Mouse (Mus musculus): Measurements from ENCODE around the gene Rras2.

Rras2 gene

GRCm38 (mm10) chr7:114114284-114114683 is 3.3 kb downstream of the Rras2 start:
- DNase-seq: no peak

DNA sequence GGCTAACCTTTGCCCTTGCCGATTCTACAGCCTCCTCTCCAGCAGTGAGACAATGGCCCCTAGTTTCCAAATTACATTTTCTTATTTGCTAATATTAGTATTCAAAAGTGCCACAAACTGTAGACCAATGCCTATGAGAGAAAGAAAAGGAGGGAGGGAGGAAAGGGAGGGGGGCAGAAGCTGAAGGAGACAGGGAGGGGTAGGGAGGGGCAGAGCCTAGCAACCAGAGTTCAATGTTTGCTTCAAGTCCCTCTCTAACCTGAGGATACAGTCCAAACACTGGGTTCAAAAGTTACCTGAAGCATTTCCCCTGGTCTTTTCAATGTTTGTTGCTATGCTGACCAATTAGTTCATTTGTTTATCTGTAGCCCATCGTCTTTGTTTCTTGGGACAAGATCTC is 7.1 kb downstream of the Rras2 start:
- no peak for DNase-seq

- DNase-seq: no peak
Observed at GRCm38 (mm10) chr7:114105886-114106285, 11.7 kb downstream of the Rras2 start.

GRCm38 (mm10) chr7:114103629-114104347 is 13.8 kb downstream of the Rras2 start:
- no peak for DNase-seq

GRCm38 (mm10) chr7:114103152-114103551 is 14.4 kb downstream of the Rras2 start:
- DNase-seq: no peak

DNA sequence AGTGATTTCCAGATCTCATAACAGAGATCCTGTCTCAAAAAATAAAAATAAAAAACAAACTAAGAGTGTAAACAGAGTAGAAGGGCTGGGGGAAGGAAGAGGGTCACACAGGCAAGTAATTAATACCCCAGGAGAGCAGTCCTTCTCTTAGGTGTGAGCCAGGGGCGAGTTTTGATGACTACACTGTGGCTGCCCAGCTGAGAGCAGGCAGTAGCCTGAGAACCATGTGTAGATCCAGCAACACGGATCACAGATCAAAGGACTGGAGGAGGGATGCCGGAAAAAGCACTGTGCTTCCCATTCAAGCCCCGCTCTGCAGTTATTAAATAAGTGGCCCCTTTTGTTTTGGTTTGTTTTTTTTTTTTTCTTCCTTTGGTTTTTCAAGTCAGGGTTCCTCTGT is 15.0 kb downstream of the Rras2 start:
- no peak for DNase-seq

DNA sequence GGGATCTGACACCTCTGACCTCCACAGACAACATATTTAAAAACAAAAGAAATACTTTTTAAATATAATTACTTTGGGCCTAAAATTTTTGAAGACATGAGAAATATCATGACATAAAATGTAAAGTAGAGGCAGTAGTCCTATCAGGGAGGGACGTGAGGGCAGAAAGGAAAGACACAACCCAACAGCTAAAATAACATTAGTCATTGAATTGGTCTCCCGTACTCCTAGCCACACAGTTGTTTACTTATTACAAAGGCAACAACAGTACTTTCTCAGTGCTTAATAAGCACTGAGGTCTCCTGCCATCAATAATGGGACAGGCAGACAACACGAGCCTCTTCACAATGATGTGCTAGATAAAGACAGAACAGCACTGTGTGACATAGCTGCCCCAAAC is 16.2 kb downstream of the Rras2 start:
- no peak for DNase-seq

- no peak for DNase-seq
Observed at GRCm38 (mm10) chr7:114093548-114094174, 23.9 kb downstream of the Rras2 start.

- no peak for DNase-seq
Observed at GRCm38 (mm10) chr7:114090892-114091545, 26.6 kb downstream of the Rras2 start.

DNA sequence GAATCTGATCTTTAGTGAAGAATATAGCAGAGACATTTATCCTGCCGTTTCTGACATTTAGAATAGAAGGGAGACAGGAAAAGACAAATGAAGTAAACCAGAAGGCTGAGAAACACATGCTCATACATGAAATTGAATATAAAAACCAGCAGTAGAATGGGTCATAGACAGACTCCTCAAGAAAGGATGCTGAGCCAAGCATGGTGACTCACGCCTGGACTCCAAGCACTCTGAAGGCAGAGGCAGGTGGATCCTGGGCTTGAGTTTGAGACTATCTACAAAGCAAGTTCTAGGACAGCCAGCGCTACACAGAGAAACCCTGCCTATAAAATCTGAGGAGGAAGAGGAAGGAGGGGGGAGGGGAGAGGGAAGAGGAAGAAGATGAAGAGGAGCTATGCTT is 27.4 kb downstream of the Rras2 start:
- no peak for DNase-seq

DNA sequence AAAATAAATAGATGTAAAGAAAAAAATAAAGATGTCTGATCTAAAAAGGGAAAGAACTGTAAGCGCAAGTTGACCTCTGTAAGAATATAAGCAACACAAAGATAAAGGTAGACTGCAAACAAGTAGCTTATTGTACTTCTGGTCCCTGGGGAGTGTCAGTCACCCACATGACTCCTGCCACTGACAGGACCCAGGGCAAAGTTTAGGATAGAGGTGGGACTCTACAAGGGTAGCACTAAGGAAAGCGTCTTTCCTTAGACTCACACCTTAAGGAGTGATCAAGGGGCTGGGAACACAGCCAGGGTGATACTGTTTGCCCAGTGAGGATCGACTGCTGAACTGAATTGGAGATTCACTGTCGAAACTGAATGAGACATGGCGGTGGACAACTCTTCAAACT is 28.7 kb downstream of the Rras2 start:
- DNase-seq: no peak

DNA sequence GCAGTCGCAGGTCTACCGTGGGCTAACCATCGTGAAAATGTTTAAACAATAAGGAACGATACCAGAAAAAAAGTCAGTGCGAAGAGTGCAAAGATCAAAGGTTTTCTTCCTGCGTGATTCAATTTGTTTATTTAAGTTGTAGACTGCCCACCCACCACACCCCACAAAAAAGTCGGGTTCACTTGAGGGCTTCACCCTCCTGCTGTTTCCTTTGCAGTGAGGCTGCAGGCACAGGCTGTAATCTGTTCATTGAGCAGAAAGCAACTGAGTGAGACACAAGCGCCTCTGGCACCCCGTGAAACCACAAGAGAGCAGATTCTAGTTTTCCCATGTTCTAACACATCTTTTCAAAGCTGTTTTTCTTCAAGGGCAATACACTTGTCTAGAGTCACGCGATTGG is 29.6 kb downstream of the Rras2 start:
- no peak for DNase-seq

- peak in 1 of 2 experiments; percentile 52 for DNase-seq
Observed at GRCm38 (mm10) chr7:114087341-114087740, 30.2 kb downstream of the Rras2 start.

DNA sequence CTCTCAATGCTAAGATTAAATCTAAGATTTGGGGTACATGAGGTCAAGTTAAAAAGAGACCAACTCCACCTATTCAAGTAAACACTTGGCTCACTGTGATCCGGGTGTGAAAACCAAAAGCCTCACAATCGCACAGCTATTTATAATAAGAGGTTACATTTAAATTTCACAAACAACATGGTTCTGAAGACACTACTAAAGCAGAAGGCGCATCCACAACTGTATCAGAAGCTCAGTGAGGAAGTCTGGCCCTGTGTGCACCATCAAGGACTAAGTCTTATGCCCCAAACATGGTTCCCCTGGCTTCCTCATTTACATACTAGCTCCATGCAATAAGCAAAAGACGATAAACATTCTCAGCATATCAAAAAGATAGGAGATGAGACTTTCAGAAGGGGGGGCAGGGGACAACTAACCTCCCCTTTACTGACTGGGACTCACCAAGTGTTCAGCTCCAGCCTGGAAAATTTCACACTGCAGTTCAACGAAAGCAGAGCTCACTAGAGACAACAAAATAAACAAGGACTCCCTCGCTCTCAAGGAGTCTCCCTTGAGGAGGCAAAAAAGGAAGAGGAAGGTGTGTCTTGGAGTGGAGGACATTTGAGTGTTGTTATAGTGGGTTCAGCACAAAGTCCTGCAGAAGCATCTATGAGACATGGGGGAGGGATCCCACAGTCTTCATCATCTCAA is 31.4 kb downstream of the Rras2 start:
- DNase-seq: no peak

DNA sequence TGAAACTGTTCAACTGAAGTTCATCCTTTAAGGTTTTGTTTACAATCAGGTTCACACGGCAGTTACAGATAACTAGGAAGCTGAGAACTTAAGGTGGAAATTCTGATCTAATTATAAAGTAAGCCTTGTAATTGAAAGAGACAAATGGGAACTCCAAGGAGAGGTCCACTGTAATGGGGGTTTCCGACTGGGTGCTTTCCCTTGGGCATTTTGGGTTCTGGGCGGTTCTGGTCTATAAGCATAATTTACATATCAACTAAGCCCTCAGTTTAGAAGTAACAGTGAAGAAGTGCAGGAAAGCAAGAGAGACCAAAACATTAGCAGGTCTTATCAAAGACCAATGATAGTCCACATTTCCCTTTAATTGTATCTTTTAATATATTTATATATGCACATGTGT is 33.8 kb downstream of the Rras2 start:
- no peak for DNase-seq

GRCm38 (mm10) chr7:114083088-114083487 is 34.5 kb downstream of the Rras2 start:
- DNase-seq: no peak

GRCm38 (mm10) chr7:114081633-114082420 is 35.8 kb downstream of the Rras2 start:
- no peak for DNase-seq

DNA sequence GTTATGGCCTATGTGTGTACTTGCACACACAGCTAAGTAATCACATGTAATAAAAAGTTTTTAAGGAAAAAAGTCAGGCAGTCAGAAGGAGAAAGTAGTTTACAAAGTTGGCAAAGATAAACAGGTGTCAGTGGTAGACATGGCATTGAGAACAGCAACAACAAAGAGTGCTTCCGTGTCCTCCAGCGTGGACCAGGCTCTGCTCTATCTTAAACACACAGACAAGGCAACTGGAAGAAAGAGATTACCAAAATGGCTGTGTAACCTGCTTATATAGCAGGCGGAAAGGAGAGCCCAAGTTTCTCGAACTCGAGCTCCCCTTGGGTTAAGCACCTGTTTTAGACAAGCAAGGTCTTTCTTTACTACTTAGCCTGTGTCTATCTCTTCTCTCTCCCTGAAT is 37.3 kb downstream of the Rras2 start:
- no peak for DNase-seq

- no peak for DNase-seq
Observed at GRCm38 (mm10) chr7:114079343-114079742, 38.2 kb downstream of the Rras2 start.

DNA sequence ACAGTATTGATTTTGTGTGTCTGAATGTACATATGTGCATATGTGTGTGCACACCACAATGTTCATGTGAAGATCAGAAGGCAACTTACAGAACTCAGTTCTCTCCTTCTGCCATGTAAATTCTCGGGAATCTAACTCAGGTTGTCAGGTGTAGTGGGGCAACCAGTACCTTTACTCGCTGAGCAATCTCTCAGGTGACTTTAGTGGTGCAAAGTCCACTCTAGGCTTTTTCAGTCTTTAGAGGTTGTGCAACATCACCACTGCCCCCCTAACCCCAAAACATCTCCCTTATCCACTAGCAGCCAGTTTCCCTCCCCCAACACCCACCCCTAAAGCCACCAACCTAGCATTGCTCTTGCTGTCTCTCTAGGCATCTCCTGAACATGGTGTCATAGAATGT is 43.0 kb downstream of the Rras2 start:
- DNase-seq: peak in 1 of 2 experiments; percentile 42

DNA sequence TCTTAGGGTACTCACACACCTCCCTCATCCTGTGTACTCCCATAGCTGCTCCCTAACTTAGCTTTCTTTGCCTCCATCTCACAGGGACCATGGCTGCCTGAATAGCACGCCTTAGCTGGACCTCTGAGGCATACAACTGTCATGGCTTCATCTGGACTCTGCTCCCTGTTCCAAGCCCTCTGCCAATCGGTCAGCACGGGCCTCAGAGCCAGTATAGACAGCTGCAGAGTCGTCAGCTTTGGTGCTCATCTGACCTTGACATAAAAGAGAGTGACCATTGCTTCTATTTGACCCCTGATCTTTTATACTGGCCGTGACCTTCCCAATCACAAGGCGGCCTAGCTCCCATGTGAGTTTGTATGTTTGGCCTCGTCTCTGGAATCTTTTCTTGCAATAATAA is 43.4 kb downstream of the Rras2 start:
- DNase-seq: peak; percentile 54 to 55

GRCm38 (mm10) chr7:114071851-114072616 is 45.5 kb downstream of the Rras2 start:
- DNase-seq: no peak

All from kidney, postnatal 36 days (tissue).